Mouse (Mus musculus) spleen, adult 2 months (tissue): Measurements from ENCODE around the gene Pcdh7.

Experiments used
- CTCF ChIP-seq: fragments of 200-500 bp; IDR thresholded peaks from 2 replicates; pipeline ENCODE4 v1.5.1; 2011; ENCODE audit warnings: mild to moderate bottlenecking, inconsistent platforms; ENCODE audit not compliant: insufficient read depth, insufficient read length, insufficient replicate concordance; ENCODE audit errors: extremely low read depth
- POLR2A ChIP-seq: fragments of 200-500 bp; IDR thresholded peaks from 2 replicates; pipeline ENCODE4 v1.6.1; 2011; ENCODE audit warnings: low read depth, low read length, inconsistent platforms

DNA sequence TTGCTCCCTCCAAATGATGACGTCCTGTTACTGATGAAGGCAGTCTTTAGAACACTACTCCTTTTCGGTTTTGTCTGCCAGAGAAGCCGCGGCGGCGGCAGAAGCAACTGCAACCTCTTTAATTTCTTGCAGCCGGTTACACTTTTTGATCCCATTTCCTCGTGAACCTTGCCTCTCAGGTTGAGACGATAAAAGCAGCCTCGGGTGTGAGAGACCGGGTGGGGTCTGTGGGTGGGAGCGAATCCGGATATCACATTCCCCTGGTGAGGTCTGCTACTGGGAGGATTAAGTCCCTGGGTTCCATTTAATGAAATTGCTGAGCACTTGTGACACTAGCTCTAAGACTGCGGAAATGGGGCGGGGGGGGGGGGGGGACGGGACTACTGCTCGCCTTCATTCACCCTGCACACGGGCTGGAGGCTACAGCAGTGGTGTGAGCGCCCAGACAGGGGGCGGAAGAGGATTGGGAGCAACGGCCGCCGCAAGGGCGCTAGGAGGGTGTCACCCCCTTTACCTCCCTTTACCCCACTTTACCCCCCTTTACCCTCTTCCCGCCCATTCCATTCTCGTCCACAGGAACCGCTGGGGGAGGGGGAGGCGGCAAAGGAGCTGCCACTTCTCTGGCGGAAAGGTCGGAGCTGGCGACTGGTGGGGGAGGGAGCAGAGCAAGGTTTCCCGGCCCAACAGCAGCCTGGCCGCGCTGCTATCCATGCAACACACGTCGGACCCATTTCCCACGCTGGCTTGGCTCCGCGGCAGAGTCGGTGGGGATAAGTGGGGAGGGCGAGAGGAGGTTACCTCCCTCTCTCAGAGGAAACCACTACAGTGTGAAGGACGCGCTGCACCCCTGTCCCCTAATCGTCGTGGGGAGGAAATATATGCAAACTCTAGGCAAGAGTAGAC is 2.9 kb upstream of the Pcdh7 start:
- no peak for TF ChIP-seq POLR2A
- TF ChIP-seq CTCF = no peak
